Mouse (Mus musculus) CH12.LX (cell line): ENCODE measurements around the gene Krt20.

ENCODE experiments used
- CTCF ChIP-seq, 2 experiments: IDR thresholded peaks in 1 of 2; conservative IDR thresholded peaks in 1 of 2; 2 replicates each; pipeline ENCODE4 v1.5.1; 2011 to 2012; ENCODE audit warnings: low read depth in 2 of 2, low read length in 2 of 2, improper control_type of control experiment in 1 of 2, inconsistent platforms in 1 of 2, mild to moderate bottlenecking in 1 of 2, moderate library complexity in 1 of 2
- E2F4 ChIP-seq: IDR thresholded peaks from 2 replicates; pipeline ENCODE4 v1.6.1; 2011; ENCODE audit warnings: low read depth, low read length, improper control_type of control experiment; ENCODE audit not compliant: insufficient replicate concordance
- ELF1 ChIP-seq: IDR thresholded peaks from 2 replicates; pipeline ENCODE4 v1.6.1; 2014; ENCODE audit warnings: low read depth, mild to moderate bottlenecking, inconsistent platforms, low read length, improper control_type of control experiment
- EP300 ChIP-seq: IDR thresholded peaks from 2 replicates; pipeline ENCODE4 v1.6.1; 2011; ENCODE audit warnings: low read length, improper control_type of control experiment
- MAX ChIP-seq: IDR thresholded peaks from 2 replicates; pipeline ENCODE4 v1.6.1; 2011; ENCODE audit warnings: low read length, improper control_type of control experiment
- MAZ ChIP-seq: IDR thresholded peaks from 2 replicates; pipeline ENCODE4 v1.6.1; 2012; ENCODE audit warnings: low read depth, mild to moderate bottlenecking, inconsistent platforms, low read length, improper control_type of control experiment, moderate library complexity
- POLR2A ChIP-seq: IDR thresholded peaks from 2 replicates; pipeline ENCODE4 v1.6.1; 2011; ENCODE audit warnings: low read depth, mild to moderate bottlenecking, improper control_type of control experiment, low read length
- RAD21 ChIP-seq: IDR thresholded peaks from 2 replicates; pipeline ENCODE4 v1.6.1; 2011; ENCODE audit warnings: low read depth, mild to moderate bottlenecking, low read length, improper control_type of control experiment, moderate library complexity
- UBTF ChIP-seq: IDR thresholded peaks from 2 replicates; pipeline ENCODE4 v1.6.1; 2012; ENCODE audit warnings: low read depth, mild to moderate bottlenecking, inconsistent platforms, low read length, improper control_type of control experiment, moderate library complexity
- ZC3H11A ChIP-seq: IDR thresholded peaks from 2 replicates; pipeline ENCODE4 v1.6.1; 2012; ENCODE audit warnings: low read depth, mild to moderate bottlenecking, inconsistent platforms, low read length, improper control_type of control experiment

DNA sequence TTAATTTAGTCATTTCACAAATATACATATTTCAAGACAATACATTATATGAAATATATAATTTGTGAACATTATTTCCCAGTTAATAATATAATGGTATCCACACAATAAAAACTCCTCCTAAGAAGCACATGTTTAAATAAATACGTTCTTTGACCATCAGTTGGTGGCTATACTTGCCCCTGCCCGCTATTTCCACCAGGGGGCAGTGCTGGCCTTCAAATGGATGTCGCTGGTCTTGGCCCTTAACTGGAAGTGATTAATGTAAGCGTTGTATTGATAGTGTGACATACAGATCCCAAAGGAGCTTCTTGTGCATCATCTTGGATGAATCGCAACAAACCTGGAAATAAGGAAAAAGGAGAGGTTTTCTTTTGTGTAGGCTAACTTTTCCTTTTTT lies 58.4 kb downstream of the Krt20 start:
- TF ChIP-seq POLR2A (no peak), MAX (0 out of 2 replicates have a peak, but pooled peaks have one; percentile 23), CTCF (conservative IDR thresholded peaks at IDR 0.05 in 1 of 2, IDR thresholded peaks at IDR 0.05 in 1 of 2; ENCODE audit: low read depth in 2 of 2, low read length in 2 of 2) (peak; percentile 95 to 99), UBTF (no peak), MAZ (no peak), RAD21 (no peak; the same call in none of the 2 replicates), E2F4 (no peak), ZC3H11A (peak; percentile 70), EP300 (no peak), ELF1 (no peak)
